Mouse (Mus musculus) subcutaneous adipose tissue, adult 2 months (tissue): Measurements from ENCODE around the gene Olfr10. TPM values are rescaled to one million over a fixed set of nuclear protein-coding genes. Genes with fewer than 3 reads are reported as not detected.

Source experiments
- polyA plus RNA-seq: library from polyadenylated mRNA; depleted of rRNA; stranded (reverse); fragments of >200 nt; gene quantifications from 2 replicates; pipeline ENCODE4 v1.2.3, GENCODE M21; 2012; ENCODE audit warnings: low replicate concordance; rRNA removed

Olfr10 gene
- polyA plus RNA-seq, result not detected in 2 replicates

DNA sequence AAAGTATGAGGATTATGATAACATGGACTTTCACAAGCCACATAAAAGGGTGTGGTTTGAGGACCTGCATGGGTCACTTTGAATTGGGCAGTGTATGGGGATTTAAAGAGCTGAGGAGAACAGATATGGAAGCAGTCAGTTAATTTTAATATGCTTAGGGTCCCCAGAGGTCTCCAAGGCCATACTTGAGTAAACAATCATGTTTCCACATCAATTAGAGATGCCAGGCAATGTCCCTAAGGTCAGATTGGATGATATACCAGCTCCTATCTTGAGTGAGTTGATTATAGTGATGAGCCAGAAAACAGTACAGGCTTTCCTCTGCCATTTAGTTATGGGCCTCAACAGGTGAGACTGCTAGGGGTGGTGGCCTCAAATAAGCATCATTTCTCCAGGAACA is at the start of gene Olfr10:
Gene Olfr10, plus strand, starts transcription at position 301 of the 400 bp plus-strand sequence.

DNA sequence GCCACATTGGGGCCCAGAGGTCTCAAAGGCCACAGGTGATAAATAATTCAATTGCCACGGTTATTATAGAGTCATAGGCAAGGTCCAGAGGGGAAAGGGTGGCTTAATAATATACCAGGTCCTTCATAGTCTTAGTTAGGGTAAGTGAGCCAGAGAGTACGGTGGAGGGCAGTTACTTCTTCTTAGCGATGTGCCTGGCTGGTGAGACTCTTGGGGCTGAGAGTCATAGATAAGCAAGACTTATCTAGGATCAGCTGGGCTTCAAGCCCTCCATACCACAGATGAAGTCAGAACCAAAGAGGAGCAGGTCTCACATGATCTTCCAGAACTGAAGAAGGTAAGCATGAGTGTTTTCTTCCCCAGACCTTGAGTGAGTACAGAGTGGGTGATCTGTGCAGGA is 26.3 kb upstream of the Olfr10 start, which contains the start of gene Olfr1393:
Gene Olfr1393, plus strand, starts transcription at position 83 of the 400 bp plus-strand sequence.

GRCm38 (mm10) chr11:49284982-49285381 is 19.6 kb upstream of the Olfr10 start, which contains the start of gene Olfr1392:
TSS of gene Olfr1392 (plus strand) at chr11:49285282.

GRCm38 (mm10) chr11:49322442-49322841 is 17.9 kb downstream of the Olfr10 start, which contains the start of gene Olfr1391:
TSS of gene Olfr1391 (plus strand) at chr11:49322742.

DNA sequence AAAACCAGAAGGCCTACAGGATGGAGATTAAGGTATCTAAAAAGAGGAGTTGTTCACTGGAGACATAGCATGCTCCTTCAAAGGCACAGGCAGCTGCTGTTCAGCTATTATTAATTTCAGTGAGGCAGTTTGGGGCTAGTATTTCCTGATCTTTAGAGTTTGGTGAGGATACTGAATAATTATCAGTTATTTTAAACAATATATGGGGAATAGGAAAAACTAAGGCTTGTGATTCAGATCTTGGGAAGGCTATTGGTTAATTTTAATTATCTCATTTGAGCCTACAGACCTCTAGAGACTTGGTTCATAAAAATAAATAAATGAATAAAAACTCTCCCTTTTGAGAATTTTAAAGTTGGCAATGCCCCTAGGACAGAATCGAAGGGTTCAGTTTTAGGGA is 30.3 kb downstream of the Olfr10 start, which contains the start of gene Olfr1390:
Gene Olfr1390, plus strand, starts transcription at position 301 of the 400 bp plus-strand sequence.

Other genes with a start within 250 kb of the Olfr10 start
- gene Tgtp2, start 240.5 kb upstream of the Olfr10 start, polyA plus RNA-seq, result 17.0 and 27.2 TPM in 2 replicates
- gene Ifi47, start 228.2 kb upstream of the Olfr10 start, polyA plus RNA-seq, result 8.8 and 16.0 TPM in 2 replicates
- gene Olfr1396, start 189.9 kb upstream of the Olfr10 start, polyA plus RNA-seq, result 0.71 and 1.3 TPM in 2 replicates
- 0.04 TPM in 1 of 2 replicates, not detected in the other for gene Olfr1395, start 162.5 kb upstream of the Olfr10 start, polyA plus RNA-seq
- not detected in 2 replicates for gene Olfr1394, start 150.4 kb upstream of the Olfr10 start, polyA plus RNA-seq
- gene Btnl9, start 117.6 kb upstream of the Olfr10 start, polyA plus RNA-seq, result 21.7 and 60.9 TPM in 2 replicates
- gene Zfp62, start 101.4 kb upstream of the Olfr10 start, polyA plus RNA-seq, result 1.5 and 3.9 TPM in 2 replicates
- gene Mgat1, start 60.5 kb upstream of the Olfr10 start, polyA plus RNA-seq, result 159 and 174 TPM in 2 replicates
- gene Olfr1393, start 26.4 kb upstream of the Olfr10 start, polyA plus RNA-seq, result 0.19 and 0.28 TPM in 2 replicates
- 0.06 and 0.17 TPM in 2 replicates for gene Olfr1392, start 19.5 kb upstream of the Olfr10 start, polyA plus RNA-seq
- not detected in 2 replicates for gene Olfr1391, start 18.0 kb downstream of the Olfr10 start, polyA plus RNA-seq
- not detected in 2 replicates for gene Olfr1390, start 30.4 kb downstream of the Olfr10 start, polyA plus RNA-seq
- not detected in 2 replicates for gene Olfr1389, start 118.3 kb downstream of the Olfr10 start, polyA plus RNA-seq
- 0.50 and 2.1 TPM in 2 replicates for gene Olfr1388, start 131.9 kb downstream of the Olfr10 start, polyA plus RNA-seq
- not detected in 2 replicates for gene Olfr1387, start 150.6 kb downstream of the Olfr10 start, polyA plus RNA-seq
- gene Olfr1386, start 160.3 kb downstream of the Olfr10 start, polyA plus RNA-seq, result not detected in 2 replicates
- gene Olfr1385, start 184.3 kb downstream of the Olfr10 start, polyA plus RNA-seq, result not detected in 2 replicates
- gene Olfr1384, start 202.0 kb downstream of the Olfr10 start, polyA plus RNA-seq, result not detected in 2 replicates
- gene Olfr1383, start 214.9 kb downstream of the Olfr10 start, polyA plus RNA-seq, result not detected in 2 replicates
- gene Olfr1382, start 223.5 kb downstream of the Olfr10 start, polyA plus RNA-seq, result not detected in 2 replicates
- gene Olfr1381, start 238.7 kb downstream of the Olfr10 start, polyA plus RNA-seq, result not detected in 2 replicates